Mouse (Mus musculus) ovary, adult 2 months (tissue): ENCODE results near the gene Nck1. TPM values are rescaled to one million over a fixed set of nuclear protein-coding genes. Genes with fewer than 3 reads are reported as not detected.

Experiments
- polyA plus RNA-seq: library from polyadenylated mRNA; depleted of rRNA; stranded (reverse); fragments of >200 nt; gene quantifications from 2 replicates; pipeline ENCODE4 v1.2.3, GENCODE M21; 2012; rRNA removed

The Nck1 gene
- polyA plus RNA-seq: 1.3 and 1.5 TPM in 2 replicates

DNA sequence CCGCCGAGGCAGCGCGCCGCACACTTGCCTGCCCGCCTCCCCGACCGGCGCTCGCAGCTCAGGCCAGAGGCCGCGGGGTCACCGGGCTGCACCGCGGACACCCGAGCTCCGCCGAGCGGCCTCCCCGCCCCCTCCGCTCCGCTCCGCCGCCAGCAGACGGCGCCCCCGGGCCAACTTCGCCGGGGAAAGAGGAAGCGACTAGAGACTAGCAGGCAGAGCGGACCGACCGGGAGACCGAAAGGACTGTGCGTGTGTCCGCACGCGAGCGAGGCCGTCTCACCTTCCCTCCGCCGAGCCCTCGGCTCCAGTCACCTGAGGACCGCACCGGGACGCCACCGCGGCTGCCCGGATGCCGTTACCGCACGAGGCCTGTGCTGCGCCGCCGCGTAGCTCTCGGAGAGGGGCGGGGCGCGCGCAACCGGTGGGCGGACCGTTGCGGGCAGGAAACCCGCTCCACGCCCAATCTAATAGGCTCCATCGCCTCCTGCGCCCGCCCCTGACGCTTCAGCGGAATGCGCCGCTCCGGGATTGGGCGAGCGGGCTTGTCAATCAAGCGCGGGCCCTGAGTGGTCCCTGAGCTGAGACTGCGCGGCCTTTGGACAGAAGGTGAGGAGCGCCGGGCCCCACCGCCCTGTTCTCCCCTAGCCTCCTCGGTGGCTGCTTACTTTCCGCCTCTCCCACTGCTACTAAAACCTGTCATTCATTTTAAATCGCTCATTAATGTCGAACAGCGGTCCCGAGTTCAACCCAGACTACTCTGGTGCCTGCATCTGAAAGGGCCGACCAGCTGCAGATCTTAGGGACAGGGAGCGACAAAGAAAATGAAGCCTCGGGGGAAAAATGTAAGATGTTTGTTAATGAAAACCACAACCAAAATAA lies at the start of gene Nck1:
TSS of gene Nck1 (minus strand) at position 420 of the 879 bp plus-strand sequence.

GRCm38 (mm10) chr9:100570626-100571233 lies 24.8 kb upstream of the Nck1 start, which contains the start of gene Slc35g2:
Gene Slc35g2, minus strand, starts transcription at chr9:100571090.

DNA sequence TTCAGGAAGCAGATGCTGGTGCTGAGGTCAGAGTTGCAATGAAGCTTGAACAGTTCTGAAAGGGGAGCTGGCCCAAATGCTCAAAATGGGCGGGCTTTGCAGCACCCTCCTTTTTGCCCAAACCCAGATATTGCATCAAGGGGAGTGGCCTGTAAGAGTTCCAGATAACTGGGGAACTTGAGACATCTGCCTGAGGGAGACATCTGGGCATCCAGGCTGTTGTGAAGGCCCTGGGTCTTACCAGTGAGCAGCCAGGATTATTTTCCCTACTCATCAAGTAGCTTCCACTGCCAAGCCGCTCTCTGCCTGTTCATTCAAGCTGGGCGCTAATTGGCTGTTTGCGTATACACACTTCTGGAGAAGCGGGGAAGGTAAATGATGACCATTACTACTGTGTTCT lies 59.5 kb downstream of the Nck1 start, which contains the start of gene Il20rb:
TSS of gene Il20rb (minus strand) at position 358 of the 400 bp plus-strand sequence.

Other genes starting within 250 kb of the Nck1 start
- gene Il20rb, start 59.3 kb downstream of the Nck1 start, polyA plus RNA-seq: 7.4 and 9.0 TPM in 2 replicates
- 1.0 and 1.1 TPM in 2 replicates for gene Slc35g2, start 25.0 kb upstream of the Nck1 start, polyA plus RNA-seq
- gene Stag1, start 51.7 kb upstream of the Nck1 start, polyA plus RNA-seq: 2.4 and 3.0 TPM in 2 replicates